ENCODE assay signal across 14 mouse cellular contexts in genomic region chr11:60093984-60094587, GRCm38 (mm10). TPM values are rescaled to one million over a fixed set of nuclear protein-coding genes. Genes with fewer than 3 reads are reported as not detected.
DNase-seq lines count a peak whose midpoint lies in the region; ATAC-seq and TF ChIP-seq lines count a peak whose summit lies in the region.
"Had no signal": no experiment of that assay in that cellular context is flagged by ENCODE, and none has a peak within 500 bp of the region (broad histone marks: within the 10 kb centered on the region; RNA-seq: fewer than 3 reads in every experiment).

No protein-coding gene starts in this region.

- H3K27ac ChIP-seq in neural tube, embryonic 11.5 days (ENCODE audit: low read depth, low read length): peak overlapping the region; percentile 67
- no peak overlapping the region for H3K27ac ChIP-seq in forebrain, postnatal 0 days (ENCODE audit: low read depth, low read length)
- H3K27ac ChIP-seq in midbrain, embryonic 13.5 days: peak overlapping the region; percentile 91
- H3K27ac ChIP-seq: stomach, embryonic 15.5 days had no signal

- no peaks in the 10 kb centered on the region for H3K9me3 ChIP-seq in neural tube, embryonic 11.5 days (ENCODE audit: control insufficient read depth, low read length)
- no peaks in the 10 kb centered on the region for H3K9me3 ChIP-seq in forebrain, postnatal 0 days (ENCODE audit: low read length)
- H3K9me3 ChIP-seq in midbrain, embryonic 13.5 days: no peaks in the 10 kb centered on the region
- H3K9me3 ChIP-seq: stomach, embryonic 15.5 days had no signal

- H3K9ac ChIP-seq in neural tube, embryonic 11.5 days (ENCODE audit: low read length): no peak overlapping the region
- H3K9ac ChIP-seq in forebrain, postnatal 0 days: no peak overlapping the region; the same call in 1 of the 2 replicates
- peak overlapping the region; percentile 37; the same call in 1 of the 2 replicates for H3K9ac ChIP-seq in midbrain, embryonic 13.5 days (replicated peaks)
- H3K9ac ChIP-seq: stomach, embryonic 15.5 days had no signal

- DNase-seq in neural tube, embryonic 11.5 days (ENCODE audit: low spot score): peak; percentile 41
- no peak for DNase-seq in neural tube, embryonic 10.5 days (ENCODE audit: extremely low spot score, low spot score)
- peak; percentile 41 for DNase-seq in forebrain, postnatal 0 days
- no peak for DNase-seq in urinary bladder, postnatal 14 days (ENCODE audit: low spot score)
- no peak for DNase-seq in heart, postnatal 14 days
- DNase-seq: adrenal gland, postnatal 10 days; cerebellum, adult 18-20 months; embryo, embryonic 11 days; heart, adult 11 months; lung, postnatal 36 days had no signal

- H3K4me2 ChIP-seq in neural tube, embryonic 11.5 days (ENCODE audit: low read depth): no peak overlapping the region
- H3K4me2 ChIP-seq in forebrain, postnatal 0 days (ENCODE audit: low read depth): no peak overlapping the region
- H3K4me2 ChIP-seq in midbrain, embryonic 13.5 days (replicated peaks): peak overlapping the region; percentile 19; the same call in 1 of the 2 replicates
- H3K4me2 ChIP-seq: stomach, embryonic 15.5 days had no signal

- H3K36me3 ChIP-seq in neural tube, embryonic 11.5 days (ENCODE audit: control insufficient read depth, insufficient read depth, low read length): no peaks in the 10 kb centered on the region
- no peaks in the 10 kb centered on the region for H3K36me3 ChIP-seq in forebrain, postnatal 0 days (ENCODE audit: insufficient read depth)
- H3K36me3 ChIP-seq in midbrain, embryonic 13.5 days: no peaks in the 10 kb centered on the region
- H3K36me3 ChIP-seq: stomach, embryonic 15.5 days had no signal

- H3K4me3 ChIP-seq in neural tube, embryonic 11.5 days (ENCODE audit: low read depth, low read length): no peak overlapping the region
- no peak overlapping the region for H3K4me3 ChIP-seq in forebrain, postnatal 0 days (ENCODE audit: low read depth, low read length)
- no peak overlapping the region for H3K4me3 ChIP-seq in midbrain, embryonic 13.5 days (replicated peaks)
- H3K4me3 ChIP-seq: stomach, embryonic 15.5 days had no signal

- intact Hi-C loops in heart, postnatal 14 days (cut with DNase I): no loop called here

- WGBS in neural tube, embryonic 11.5 days: 46% methylated on average over 7 of the region's 7 CpGs
- WGBS in forebrain, postnatal 0 days: 25% methylated on average over 7 of the region's 7 CpGs
- 15% methylated on average over 7 of the region's 7 CpGs for WGBS in midbrain, embryonic 13.5 days

- H3K27me3 ChIP-seq in neural tube, embryonic 11.5 days (ENCODE audit: control insufficient read depth, insufficient read depth, low read length): no peaks in the 10 kb centered on the region
- H3K27me3 ChIP-seq in forebrain, postnatal 0 days (ENCODE audit: insufficient read depth, low read length): no peaks in the 10 kb centered on the region
- no peaks in the 10 kb centered on the region for H3K27me3 ChIP-seq in midbrain, embryonic 13.5 days
- H3K27me3 ChIP-seq: Patski; stomach, embryonic 15.5 days had no signal

- TF ChIP-seq CTCF in forebrain, postnatal 0 days (IDR thresholded peaks at IDR 0.05; ENCODE audit: low read depth): no peak

- no peak for ATAC-seq in neural tube, embryonic 11.5 days (ENCODE audit: insufficient read depth, low FRiP score, low TSS enrichment)
- peak; percentile 67 for ATAC-seq in forebrain, postnatal 0 days
- ATAC-seq in midbrain, embryonic 13.5 days: peak; percentile 83
- no peak for ATAC-seq in granulocyte monocyte progenitor cell, adult 5-6 weeks (replicated peaks; ENCODE audit: poor library complexity, severe bottlenecking)
- ATAC-seq: Patski had no signal

- H3K4me1 ChIP-seq in neural tube, embryonic 11.5 days (ENCODE audit: control insufficient read depth, insufficient read depth, low read length): peaks cover 9% of the 10 kb centered on the region
- H3K4me1 ChIP-seq in forebrain, postnatal 0 days (ENCODE audit: insufficient read depth): 0 out of 2 replicates have a peak, but pooled peaks cover 3% of the 10 kb centered on the region
- peaks cover 42% of the 10 kb centered on the region for H3K4me1 ChIP-seq in midbrain, embryonic 13.5 days (replicated peaks)

RNA-seq across cellular contexts. Expression of gene Rai1, which starts 10.7 kb away (rescaled TPM):
- polyA plus RNA-seq in neural tube, embryonic 11.5 days (2014; fragmentation: Nextera tagmentation; extraction: Ambion mirVana): 28.5 and 31.4 TPM in 2 replicates
- 50.9 and 60.7 TPM in 2 replicates for total RNA-seq in forebrain, postnatal 0 days (2014; rRNA removed)
- 16.6 and 21.2 TPM in 2 replicates for polyA plus RNA-seq in forebrain, postnatal 0 days (2015; fragmentation: Nextera tagmentation; extraction: Ambion mirVana)
- polyA plus RNA-seq in midbrain, embryonic 13.5 days (2015; fragmentation: Nextera tagmentation; extraction: Ambion mirVana): 32.7 and 33.8 TPM in 2 replicates
- total RNA-seq in granulocyte monocyte progenitor cell, adult 5-6 weeks (2014; fragmentation: Nextera tagmentation): 37.5 and 52.4 TPM in 2 replicates
- 11.0 and 13.3 TPM in 2 replicates for total RNA-seq in granulocyte monocyte progenitor cell, adult 5-6 weeks (2017)
- total RNA-seq in heart, postnatal 14 days (2021): 10 to 100 TPM; 32.6 to 33.1 TPM

RNA-seq across cellular contexts. Expression of gene Pemt, which starts 47.8 kb away (rescaled TPM):
- polyA plus RNA-seq in neural tube, embryonic 11.5 days (2014; fragmentation: Nextera tagmentation; extraction: Ambion mirVana): 6.9 and 7.3 TPM in 2 replicates
- total RNA-seq in forebrain, postnatal 0 days (2014; rRNA removed): 7.9 and 16.2 TPM in 2 replicates
- polyA plus RNA-seq in forebrain, postnatal 0 days (2015; fragmentation: Nextera tagmentation; extraction: Ambion mirVana): 14.2 and 14.4 TPM in 2 replicates
- polyA plus RNA-seq in midbrain, embryonic 13.5 days (2015; fragmentation: Nextera tagmentation; extraction: Ambion mirVana): 5.6 and 6.9 TPM in 2 replicates
- total RNA-seq in granulocyte monocyte progenitor cell, adult 5-6 weeks (2014; fragmentation: Nextera tagmentation): 12.9 and 20.7 TPM in 2 replicates
- 3.7 and 14.6 TPM in 2 replicates for total RNA-seq in granulocyte monocyte progenitor cell, adult 5-6 weeks (2017)
- 1 to 10 TPM; 1.3 to 1.9 TPM for total RNA-seq in heart, postnatal 14 days (2021)

Comparison
In these comparisons a context has a peak if more than half of its experiments do, and no peak if none do; other contexts are left out.
1. DNase-seq: peak in neural tube, embryonic 11.5 days (single experiment) and forebrain, postnatal 0 days (single experiment); none in neural tube, embryonic 10.5 days (single experiment), urinary bladder, postnatal 14 days (single experiment) and heart, postnatal 14 days (0 of 2).
2. ATAC-seq: peak in forebrain, postnatal 0 days (single experiment) and midbrain, embryonic 13.5 days (single experiment); none in neural tube, embryonic 11.5 days (single experiment) and granulocyte monocyte progenitor cell, adult 5-6 weeks (single experiment).